Mouse (Mus musculus) cerebellum, postnatal 25 days (tissue): ENCODE measurements around the gene Pfkl.
"Not testable (repeated sequence)": the region's sequence is repeated elsewhere in the genome, so short reads cannot be mapped to it uniquely, and the experiment has no call there.

Experiments used
- DNase-seq, 2 experiments: peaks; one replicate each; pipeline ENCODE4 v3.0.0; 2021; ENCODE audit warnings: mixed read lengths in 2 of 2

Pfkl gene

GRCm38 (mm10) chr10:77969973-77970325 is 39.9 kb downstream of the Pfkl start:
- no peak for DNase-seq

- peak; percentile 81 to 86 for DNase-seq
Measured at GRCm38 (mm10) chr10:77969274-77969972, 40.5 kb downstream of the Pfkl start.

DNA sequence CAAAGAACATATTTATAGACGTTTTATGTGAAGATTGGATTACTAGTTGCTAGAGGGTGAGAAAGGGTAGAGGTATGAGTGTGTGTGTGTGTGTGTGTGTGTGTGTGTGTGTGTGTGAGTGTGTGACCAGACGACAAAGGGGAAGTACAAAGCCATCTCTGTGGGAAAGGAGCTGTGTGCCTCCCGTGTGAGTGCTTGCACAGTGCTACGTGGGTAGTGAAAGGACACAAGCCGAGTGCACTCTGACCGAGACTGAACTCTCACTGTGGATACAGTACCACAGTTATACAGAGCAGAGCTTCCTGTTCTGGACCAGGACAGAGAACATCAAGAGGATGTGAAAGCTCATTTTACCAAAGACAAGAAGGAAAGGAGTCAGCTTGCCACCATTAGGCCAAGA is 45.9 kb downstream of the Pfkl start:
- no peak for DNase-seq

GRCm38 (mm10) chr10:77962725-77963124 is 47.2 kb downstream of the Pfkl start:
- DNase-seq, result no peak

GRCm38 (mm10) chr10:77950468-77950867 is 59.4 kb downstream of the Pfkl start:
- DNase-seq, result not testable (repeated sequence)

GRCm38 (mm10) chr10:77939685-77940084 is 70.2 kb downstream of the Pfkl start:
- DNase-seq, result no peak
